Mouse (Mus musculus): ENCODE measurements at regions not wholly inside any gene's neighbourhood (a gene's known extent, or its start where the extent isn't known, plus 50 kb on each side); places are given as distances from the start of the nearest gene placed in this dataset.

GRCm38 (mm10) chr14:90197791-90198190 is 1726.6 kb upstream of the Pcdh20 start:
- H3K4me3 ChIP-seq (ENCODE audit: insufficient read depth, low read depth, low read length) = no peak overlapping the region
- WGBS = 87% methylated on average over 8 of the region's 8 CpGs
- no peak overlapping the region for H3K27ac ChIP-seq (replicated peaks; ENCODE audit: insufficient read depth, low read depth, low read length)
- H3K4me1 ChIP-seq (ENCODE audit: control insufficient read depth, insufficient read depth, low read length) = no peaks in the 10 kb centered on the region
- no peaks in the 10 kb centered on the region for H3K36me3 ChIP-seq (ENCODE audit: control insufficient read depth, insufficient read depth, low read length)
- H3K79me2 ChIP-seq (ENCODE audit: control insufficient read depth, insufficient read depth, low read length) = no peaks in the 10 kb centered on the region
- H3K27me3 ChIP-seq (ENCODE audit: control insufficient read depth, insufficient read depth, low read length) = no peaks in the 10 kb centered on the region
- TF ChIP-seq POLR2A (IDR thresholded peaks at IDR 0.05; ENCODE audit: extremely low read depth, insufficient read depth, low read length) = no peak
- TF ChIP-seq CTCF (IDR thresholded peaks at IDR 0.05; ENCODE audit: low read depth, low read length) = no peak
- DNase-seq (ENCODE audit: extremely low read depth, low read depth, low spot score) = no peak
- H3K9ac ChIP-seq (ENCODE audit: low read depth, low read length) = no peak overlapping the region

GRCm38 (mm10) chr14:90172729-90173128 is 1701.5 kb upstream of the Pcdh20 start:
- Histone ChIP-seq H3K9ac (ENCODE audit: low read depth, low read length) (no peak overlapping the region), H3K36me3 (ENCODE audit: control insufficient read depth, insufficient read depth, low read length) (no peaks in the 10 kb centered on the region), H3K79me2 (ENCODE audit: control insufficient read depth, insufficient read depth, low read length) (no peaks in the 10 kb centered on the region), H3K4me1 (ENCODE audit: control insufficient read depth, insufficient read depth, low read length) (no peaks in the 10 kb centered on the region), H3K27ac (replicated peaks; ENCODE audit: insufficient read depth, low read depth, low read length) (no peak overlapping the region), H3K27me3 (ENCODE audit: control insufficient read depth, insufficient read depth, low read length) (no peaks in the 10 kb centered on the region), H3K4me3 (ENCODE audit: insufficient read depth, low read depth, low read length) (no peak overlapping the region)
- TF ChIP-seq POLR2A (IDR thresholded peaks at IDR 0.05; ENCODE audit: extremely low read depth, insufficient read depth, low read length) (no peak), CTCF (IDR thresholded peaks at IDR 0.05; ENCODE audit: low read depth, low read length) (no peak)
- no peak for DNase-seq (ENCODE audit: extremely low read depth, low read depth, low spot score)
- 69% methylated on average over 3 of the region's 3 CpGs for WGBS

Measured in liver, adult 2 months (tissue).